Mouse (Mus musculus) neural tube, embryonic 14.5 days (tissue): ENCODE measurements around the gene Pdcd2. TPM values are rescaled to one million over a fixed set of nuclear protein-coding genes. Genes with fewer than 3 reads are reported as not detected.
"Not testable (repeated sequence)": the region's sequence is repeated elsewhere in the genome, so short reads cannot be mapped to it uniquely, and the experiment has no call there.

ENCODE experiments used
- ATAC-seq: fragments of 200-750 bp; cut with Nextera tagmentation; 2 replicates; pipeline ENCODE4 v1.8.0; 2017; ENCODE audit warnings: low read depth, mild to moderate bottlenecking, moderate TSS enrichment, moderate library complexity
- H3K27ac ChIP-seq: fragments of 300-500 bp; sonication (generic); 2 replicates; pipeline ENCODE4 v1.5.1; 2014; ENCODE audit warnings: low read depth, mild to moderate bottlenecking, control low read depth, low read length, moderate library complexity, mixed read lengths
- H3K27me3 ChIP-seq: fragments of 300-500 bp; sonication (generic); 2 replicates; pipeline ENCODE4 v1.6.1; 2014; ENCODE audit warnings: low read length; ENCODE audit not compliant: control insufficient read depth, insufficient read depth
- H3K36me3 ChIP-seq: fragments of 300-500 bp; sonication (generic); 2 replicates; pipeline ENCODE4 v1.6.1; 2014; ENCODE audit warnings: low read length, mixed read lengths; ENCODE audit not compliant: control insufficient read depth, insufficient read depth
- H3K4me1 ChIP-seq: fragments of 300-500 bp; sonication (generic); 2 replicates; pipeline ENCODE4 v1.6.1; 2014; ENCODE audit warnings: low read length; ENCODE audit not compliant: control insufficient read depth, insufficient read depth
- H3K4me2 ChIP-seq: fragments of 300-500 bp; sonication (generic); 2 replicates; pipeline ENCODE4 v1.6.1; 2014; ENCODE audit warnings: mild to moderate bottlenecking, low read depth, low read length, control low read depth
- H3K4me3 ChIP-seq: fragments of 300-500 bp; sonication (generic); 2 replicates; pipeline ENCODE4 v1.5.1; 2014; ENCODE audit warnings: low read depth, low read length, control low read depth, mixed read lengths
- H3K9ac ChIP-seq: fragments of 300-500 bp; sonication (generic); replicated peaks from 2 replicates; pipeline ENCODE4 v1.6.1; 2014; ENCODE audit warnings: low read depth, mild to moderate bottlenecking, control low read depth, low read length, mixed read lengths
- H3K9me3 ChIP-seq: fragments of 300-500 bp; sonication (generic); 2 replicates; pipeline ENCODE4 v1.6.1; 2016; ENCODE audit warnings: low read length; ENCODE audit not compliant: control insufficient read depth
- WGBS: fragments of 180-500 bp; shearing (Covaris S2); extraction: QIAGEN DNeasy Blood & Tissue Kit; methylation state at CpG from one replicate; pipeline ENCODE4 v1.1.7; 2014; 5-methylcytosine and 5-hydroxymethylcytosine counted together
- polyA plus RNA-seq: library from polyadenylated mRNA; unstranded; fragments of >200 nt; fragmentation: Nextera tagmentation; extraction: Ambion mirVana; gene quantifications from 2 replicates; pipeline ENCODE4 v1.2.1, GENCODE M21; 2014

Pdcd2 gene
- polyA plus RNA-seq, 1 experiment from 2014 or later: 68.2 TPM

- not testable (repeated sequence) for H3K4me3 ChIP-seq, H3K27ac ChIP-seq, H3K9me3 ChIP-seq, H3K36me3 ChIP-seq, ATAC-seq, H3K27me3 ChIP-seq, H3K9ac ChIP-seq, H3K4me1 ChIP-seq, H3K4me2 ChIP-seq
- WGBS: 67% methylated on average over 4 of the region's 4 CpGs
These were observed 16.8 kb upstream of the Pdcd2 start for GRCm38 (mm10) chr17:15543868-15544267.

DNA sequence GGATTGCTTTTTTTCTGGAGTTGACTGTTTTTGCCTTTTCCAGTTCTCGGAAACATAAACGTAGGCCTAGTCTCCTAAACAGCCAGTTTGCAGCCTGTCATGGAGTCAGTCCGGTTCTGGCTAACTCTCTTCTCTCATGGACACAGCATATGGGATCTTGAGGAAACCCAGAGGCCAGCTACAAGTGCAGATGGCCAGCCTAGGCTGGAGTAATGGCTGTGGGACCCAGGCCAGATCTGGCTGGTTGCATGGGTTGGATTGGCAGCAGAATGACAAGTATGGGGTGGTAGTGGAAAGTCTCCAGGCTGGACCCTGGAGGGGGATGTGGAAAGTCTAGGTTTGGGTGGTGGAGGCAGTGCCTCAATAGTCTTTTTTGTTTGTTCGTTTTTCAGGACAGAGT is 13.2 kb upstream of the Pdcd2 start:
- H3K36me3 ChIP-seq: no peaks in the 10 kb centered on the region
- ATAC-seq: no peak
- H3K4me3 ChIP-seq: no peak overlapping the region
- 67% methylated on average over 4 of the region's 4 CpGs for WGBS
- peaks cover 3% of the 10 kb centered on the region; the same call in 1 of the 2 replicates for H3K4me1 ChIP-seq
- no peak overlapping the region for H3K9ac ChIP-seq
- H3K27ac ChIP-seq: no peak overlapping the region
- H3K9me3 ChIP-seq: no peaks in the 10 kb centered on the region
- H3K4me2 ChIP-seq: no peak overlapping the region
- no peaks in the 10 kb centered on the region for H3K27me3 ChIP-seq

DNA sequence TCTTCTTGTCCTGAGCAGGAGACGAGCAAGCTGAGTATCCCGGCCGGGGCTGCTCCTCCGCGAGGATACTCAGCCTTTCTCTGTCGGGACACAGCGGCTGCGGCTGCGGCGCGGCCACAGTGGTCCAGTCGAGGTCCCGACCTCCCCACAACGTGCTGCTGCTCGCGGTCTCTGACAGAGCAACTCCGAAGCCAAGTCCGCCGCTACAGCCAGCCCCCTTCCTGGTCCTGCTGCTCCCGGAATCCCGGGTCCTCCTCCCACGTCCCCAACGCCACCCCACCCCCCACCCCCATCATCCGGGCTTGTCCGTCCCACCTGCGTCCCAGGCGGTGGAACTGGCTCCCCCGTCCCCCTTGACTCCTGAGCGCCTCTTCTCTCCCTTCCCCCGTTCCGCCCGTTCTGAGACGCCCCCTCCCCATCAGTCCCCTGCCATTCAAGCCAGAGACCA is 9.4 kb upstream of the Pdcd2 start:
- 1% methylated on average over 33 of the region's 33 CpGs for WGBS
- no peak overlapping the region for H3K27ac ChIP-seq
- peak; percentile 56; the same call in 1 of the 2 replicates for ATAC-seq

GRCm38 (mm10) chr17:15535943-15536342 is 8.8 kb upstream of the Pdcd2 start:
- H3K9me3 ChIP-seq: no peaks in the 10 kb centered on the region
- no peaks in the 10 kb centered on the region for H3K27me3 ChIP-seq
- no peaks in the 10 kb centered on the region for H3K36me3 ChIP-seq
- H3K27ac ChIP-seq: no peak overlapping the region
- peaks cover 3% of the 10 kb centered on the region; the same call in 1 of the 2 replicates for H3K4me1 ChIP-seq
- no peak for ATAC-seq
- WGBS: 16% methylated on average over 8 of the region's 8 CpGs
- peak overlapping the region; percentile 29; the same call in 1 of the 2 replicates for H3K9ac ChIP-seq
- H3K4me3 ChIP-seq: peak overlapping the region; percentile 34
- H3K4me2 ChIP-seq: peak overlapping the region; percentile 80

More for the DNA sequence above, 9.4 kb upstream of the Pdcd2 start:
- Histone ChIP-seq H3K4me1 (peaks cover 3% of the 10 kb centered on the region; the same call in 1 of the 2 replicates), H3K27me3 (no peaks in the 10 kb centered on the region), H3K9me3 (no peaks in the 10 kb centered on the region), H3K4me2 (peak overlapping the region; percentile 80), H3K36me3 (no peaks in the 10 kb centered on the region), H3K4me3 (peak overlapping the region; percentile 34), H3K9ac (peak overlapping the region; percentile 29)

DNA sequence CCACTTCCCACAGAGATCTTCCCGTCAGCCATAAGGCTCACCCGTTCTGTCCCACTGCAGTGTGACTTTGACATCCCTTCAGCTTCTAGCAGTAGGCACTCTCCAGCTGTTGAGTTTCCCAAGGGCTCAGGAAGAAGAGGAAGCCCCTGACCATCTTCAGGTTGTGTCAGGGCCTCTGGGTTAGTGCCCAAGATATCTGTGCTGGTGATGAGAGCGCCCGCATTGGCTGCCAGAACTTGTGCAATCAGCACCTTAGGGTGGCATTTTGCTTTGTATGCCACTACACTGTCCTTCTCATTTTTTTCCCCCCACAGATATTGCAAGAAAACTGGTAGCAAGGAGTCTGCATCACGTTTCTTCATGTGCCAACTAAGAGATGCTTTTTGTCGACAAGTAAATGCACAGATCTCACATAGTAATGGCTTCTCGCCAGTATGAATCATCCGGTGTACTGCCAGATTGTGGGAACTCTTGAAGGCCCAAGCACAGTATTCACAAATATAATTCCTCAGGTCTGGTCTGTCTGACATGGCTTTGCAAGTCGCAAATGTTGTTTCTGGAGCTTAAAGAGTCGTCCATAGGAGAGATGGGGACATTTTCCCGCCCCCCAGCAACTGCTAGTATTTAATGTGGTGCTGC is 8.2 kb upstream of the Pdcd2 start:
- no peak overlapping the region for H3K9ac ChIP-seq
- H3K36me3 ChIP-seq: no peaks in the 10 kb centered on the region
- whole genome bisulfite sequencing: 71% methylated on average over 11 of the region's 11 CpGs
- no peaks in the 10 kb centered on the region for H3K9me3 ChIP-seq
- ATAC-seq: no peak
- no peak overlapping the region for H3K4me2 ChIP-seq
- no peak overlapping the region for H3K4me3 ChIP-seq
- no peak overlapping the region for H3K27ac ChIP-seq
- no peaks in the 10 kb centered on the region for H3K27me3 ChIP-seq
- H3K4me1 ChIP-seq: peaks cover 3% of the 10 kb centered on the region; the same call in 1 of the 2 replicates

DNA sequence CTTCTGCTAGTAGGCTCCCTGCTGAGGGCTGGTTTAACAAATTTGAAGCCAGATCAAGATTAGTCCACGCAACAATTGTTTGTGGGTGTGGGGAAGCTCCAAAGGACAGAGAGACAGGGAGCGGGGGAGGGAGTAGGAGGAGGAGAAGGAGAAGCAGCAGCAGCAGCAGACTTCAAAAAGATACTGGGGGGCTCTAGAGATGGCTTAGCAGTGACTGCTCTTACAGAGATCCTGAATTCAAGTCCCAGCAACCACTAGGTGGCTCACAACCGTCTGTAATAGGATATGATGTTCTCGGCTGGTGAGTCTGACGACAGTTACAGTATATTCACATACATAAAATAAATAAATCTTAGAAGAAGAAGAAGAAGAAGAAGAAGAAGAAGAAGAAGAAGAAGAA is 3.0 kb upstream of the Pdcd2 start:
- Histone ChIP-seq H3K4me1 (peaks cover 14% of the 10 kb centered on the region), H3K4me2 (no peak overlapping the region), H3K9me3 (no peaks in the 10 kb centered on the region), H3K27me3 (no peaks in the 10 kb centered on the region), H3K4me3 (no peak overlapping the region), H3K27ac (no peak overlapping the region), H3K36me3 (peaks cover 4% of the 10 kb centered on the region; the same call in 1 of the 2 replicates), H3K9ac (no peak overlapping the region)
- ATAC-seq: no peak
- WGBS: 10% methylated on average over 5 of the region's 5 CpGs

DNA sequence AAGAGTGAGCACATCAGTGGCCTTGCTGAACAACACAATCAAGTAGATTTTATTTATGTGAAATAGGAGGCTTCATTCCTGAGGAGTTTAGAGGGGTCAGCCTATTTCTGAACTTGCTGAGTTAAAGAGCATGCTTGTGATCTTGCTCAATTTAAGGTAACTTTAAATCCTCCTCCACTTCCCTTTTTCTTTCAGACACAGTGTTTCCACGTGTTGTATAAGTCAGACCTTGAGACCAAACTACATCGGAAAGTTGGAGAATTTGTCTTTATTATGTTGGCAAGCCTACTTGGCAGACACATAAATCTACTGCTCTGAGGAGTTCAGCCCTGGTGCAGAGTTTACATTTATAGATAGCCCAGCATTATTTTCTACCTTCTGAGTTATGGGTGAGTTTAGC is 1.8 kb upstream of the Pdcd2 start:
- ATAC-seq: no peak
- no peak overlapping the region for H3K9ac ChIP-seq
- peaks cover 9% of the 10 kb centered on the region for H3K36me3 ChIP-seq
- peaks cover 14% of the 10 kb centered on the region for H3K4me1 ChIP-seq
- no peaks in the 10 kb centered on the region for H3K27me3 ChIP-seq
- H3K9me3 ChIP-seq: no peaks in the 10 kb centered on the region
- H3K4me2 ChIP-seq: no peak overlapping the region
- 82% methylated on average over 2 of the region's 2 CpGs for WGBS
- no peak overlapping the region for H3K4me3 ChIP-seq
- H3K27ac ChIP-seq: no peak overlapping the region

GRCm38 (mm10) chr17:15527811-15528136 is 673 bp upstream of the Pdcd2 start:
- no peak for ATAC-seq
- H3K4me2 ChIP-seq: peak overlapping the region; percentile 78
- H3K4me1 ChIP-seq: peaks cover 14% of the 10 kb centered on the region
- H3K9ac ChIP-seq: peak overlapping the region; percentile 83
- H3K9me3 ChIP-seq: no peaks in the 10 kb centered on the region
- H3K36me3 ChIP-seq: peaks cover 9% of the 10 kb centered on the region
- WGBS: 65% methylated on average over 3 of the region's 3 CpGs
- peak overlapping the region; percentile 86 for H3K4me3 ChIP-seq
- no peaks in the 10 kb centered on the region for H3K27me3 ChIP-seq
- H3K27ac ChIP-seq: no peak overlapping the region

DNA sequence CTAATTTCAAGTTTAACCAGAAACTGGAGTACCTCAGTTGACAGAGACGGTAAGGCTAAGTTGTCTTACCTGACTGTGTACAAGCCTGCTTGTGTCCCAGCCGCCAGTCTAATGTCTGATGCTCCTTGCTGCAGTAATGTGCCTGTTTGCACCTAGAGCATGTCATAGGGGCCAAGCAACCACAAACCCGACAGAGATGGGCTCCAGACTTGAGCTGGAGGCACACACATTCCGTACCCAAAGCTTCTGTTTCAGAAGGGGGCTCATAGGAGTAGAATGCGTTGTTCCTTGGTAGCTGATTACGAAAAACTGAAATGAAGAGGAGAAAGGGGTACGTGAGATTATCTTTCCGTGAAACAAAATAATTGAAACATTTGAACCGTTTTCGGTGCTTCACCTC is 797 bp downstream of the Pdcd2 start:
- no peak for ATAC-seq
- WGBS: 15% methylated on average over 10 of the region's 10 CpGs

More for the DNA sequence above, 797 bp downstream of the Pdcd2 start:
- H3K4me3 ChIP-seq: peak overlapping the region; percentile 86
- peak overlapping the region; percentile 78 for H3K4me2 ChIP-seq
- no peaks in the 10 kb centered on the region for H3K27me3 ChIP-seq
- peak overlapping the region; percentile 83; the same call in 1 of the 2 replicates for H3K9ac ChIP-seq
- no peak overlapping the region; the same call in 1 of the 2 replicates for H3K27ac ChIP-seq
- peaks cover 21% of the 10 kb centered on the region for H3K36me3 ChIP-seq
- H3K4me1 ChIP-seq: peaks cover 14% of the 10 kb centered on the region
- H3K9me3 ChIP-seq: no peaks in the 10 kb centered on the region
